Mouse (Mus musculus) olfactory bulb, adult 2 months (tissue): ENCODE data around the gene Scd2.

Source experiments
- CTCF ChIP-seq: fragments of 200-500 bp; IDR thresholded peaks from 2 replicates; pipeline ENCODE4 v1.5.1; 2012; ENCODE audit warnings: low read depth, mild to moderate bottlenecking, low read length, moderate library complexity; ENCODE audit not compliant: insufficient read depth
- POLR2A ChIP-seq: fragments of 200-500 bp; IDR thresholded peaks from 2 replicates; pipeline ENCODE4 v1.6.1; 2012; ENCODE audit warnings: mild to moderate bottlenecking, low read depth, low read length, moderate library complexity; ENCODE audit not compliant: insufficient read depth

GRCm38 (mm10) chr19:44329566-44329965 is 36.1 kb downstream of the Scd2 start:
- TF ChIP-seq POLR2A: no peak
- TF ChIP-seq CTCF: no peak
